Mouse (Mus musculus): ENCODE results near the gene Ncor1. TPM values are rescaled to one million over a fixed set of nuclear protein-coding genes. Genes with fewer than 3 reads are reported as not detected.
"Not testable (repeated sequence)": the region's sequence is repeated elsewhere in the genome, so short reads cannot be mapped to it uniquely, and the experiment has no call there.

Gene Ncor1
- polyA plus RNA-seq, 1 experiment from 2014 or later = 203 TPM

DNA sequence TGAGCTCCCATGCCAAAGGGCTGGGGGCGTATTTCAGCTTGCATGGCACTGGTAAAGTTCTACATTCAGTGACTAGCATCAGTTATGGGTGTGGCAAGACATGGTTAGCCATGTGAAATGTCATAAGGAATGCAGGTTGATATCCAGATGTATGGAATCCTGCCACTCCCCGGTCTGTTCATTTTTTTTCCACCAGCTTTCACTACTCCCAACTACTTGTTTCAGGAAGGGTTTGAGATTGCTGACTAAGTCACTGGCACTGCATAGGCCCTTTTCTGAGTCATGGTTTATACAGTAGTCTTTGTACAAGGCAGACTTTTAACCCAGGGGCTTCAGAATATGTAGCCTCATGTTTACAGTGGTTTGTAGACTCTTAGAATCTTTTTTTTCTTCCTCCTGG is 149.0 kb downstream of the Ncor1 start:
- H3K36me3 ChIP-seq (ENCODE audit: control insufficient read depth, insufficient read depth, low read length) = peaks cover 39% of the 10 kb centered on the region
- H3K9me3 ChIP-seq (ENCODE audit: control insufficient read depth, low read length) = no peaks in the 10 kb centered on the region
- no peak for ATAC-seq (ENCODE audit: low read depth)
- no peak overlapping the region for H3K9ac ChIP-seq (replicated peaks; ENCODE audit: low read depth, low read length)
- no peak overlapping the region for H3K4me3 ChIP-seq (ENCODE audit: low read depth, low read length)
- 96% methylated on average over 2 of the region's 2 CpGs for WGBS
- H3K27ac ChIP-seq (ENCODE audit: low read depth, low read length) = no peak overlapping the region
- H3K27me3 ChIP-seq (ENCODE audit: control insufficient read depth, insufficient read depth, low read length) = no peaks in the 10 kb centered on the region
- no peaks in the 10 kb centered on the region for H3K4me1 ChIP-seq (ENCODE audit: control insufficient read depth, insufficient read depth, low read length)
- H3K4me2 ChIP-seq (ENCODE audit: low read depth, low read length) = no peak overlapping the region

GRCm38 (mm10) chr11:62305866-62306265 is 152.5 kb downstream of the Ncor1 start:
- 90% methylated on average over 2 of the region's 2 CpGs for WGBS

GRCm38 (mm10) chr11:62298883-62299282 is 159.5 kb downstream of the Ncor1 start:
- no peak overlapping the region for H3K9ac ChIP-seq (replicated peaks; ENCODE audit: low read depth, low read length)
- no peaks in the 10 kb centered on the region for H3K9me3 ChIP-seq (ENCODE audit: control insufficient read depth, low read length)
- no peak overlapping the region for H3K4me2 ChIP-seq (ENCODE audit: low read depth, low read length)
- H3K36me3 ChIP-seq (ENCODE audit: control insufficient read depth, insufficient read depth, low read length) = peaks cover 21% of the 10 kb centered on the region
- H3K4me3 ChIP-seq (ENCODE audit: low read depth, low read length) = no peak overlapping the region
- no peak overlapping the region for H3K27ac ChIP-seq (ENCODE audit: low read depth, low read length)
- no peak for ATAC-seq (ENCODE audit: low read depth)
- no peaks in the 10 kb centered on the region for H3K27me3 ChIP-seq (ENCODE audit: control insufficient read depth, insufficient read depth, low read length)
- WGBS = 87% methylated on average over 6 of the region's 6 CpGs
- no peaks in the 10 kb centered on the region for H3K4me1 ChIP-seq (ENCODE audit: control insufficient read depth, insufficient read depth, low read length)

More at GRCm38 (mm10) chr11:62305866-62306265, 152.5 kb downstream of the Ncor1 start:
- Histone ChIP-seq H3K27me3 (ENCODE audit: control insufficient read depth, insufficient read depth, low read length) (no peaks in the 10 kb centered on the region), H3K36me3 (ENCODE audit: control insufficient read depth, insufficient read depth, low read length) (peaks cover 19% of the 10 kb centered on the region; the same call in 1 of the 2 replicates), H3K9ac (replicated peaks; ENCODE audit: low read depth, low read length) (no peak overlapping the region), H3K4me3 (ENCODE audit: low read depth, low read length) (no peak overlapping the region), H3K4me2 (ENCODE audit: low read depth, low read length) (no peak overlapping the region), H3K4me1 (ENCODE audit: control insufficient read depth, insufficient read depth, low read length) (no peaks in the 10 kb centered on the region), H3K9me3 (ENCODE audit: control insufficient read depth, low read length) (no peaks in the 10 kb centered on the region), H3K27ac (ENCODE audit: low read depth, low read length) (no peak overlapping the region)
- ATAC-seq (ENCODE audit: low read depth) = no peak

GRCm38 (mm10) chr11:62294121-62294520 is 164.2 kb downstream of the Ncor1 start:
- 95% methylated on average over 2 of the region's 2 CpGs for WGBS
- H3K36me3 ChIP-seq (ENCODE audit: control insufficient read depth, insufficient read depth, low read length) = peaks cover 21% of the 10 kb centered on the region

DNA sequence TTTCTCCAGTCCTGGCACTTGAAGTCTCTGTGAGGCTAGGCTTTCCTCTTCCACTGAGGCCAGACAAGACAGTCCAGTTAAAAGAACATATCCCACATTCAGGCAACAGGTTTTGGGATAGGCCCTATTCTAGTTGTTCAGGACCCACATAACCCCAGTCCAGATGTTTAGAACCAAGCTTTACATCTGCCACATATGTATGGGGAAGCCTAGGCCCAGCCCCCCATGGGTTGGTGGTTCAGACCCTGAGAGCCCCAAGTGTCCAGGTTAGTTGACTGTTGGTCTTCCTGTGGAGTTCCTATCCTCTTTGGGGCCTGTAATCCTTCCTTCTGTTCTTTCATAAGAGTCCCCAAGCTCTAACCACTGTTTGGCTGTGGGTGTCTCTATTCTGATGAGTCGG is 170.6 kb downstream of the Ncor1 start:
- H3K27me3 ChIP-seq (ENCODE audit: control insufficient read depth, insufficient read depth, low read length) = no peaks in the 10 kb centered on the region
- H3K9me3 ChIP-seq (ENCODE audit: control insufficient read depth, low read length) = no peaks in the 10 kb centered on the region
- H3K9ac ChIP-seq (replicated peaks; ENCODE audit: low read depth, low read length) = no peak overlapping the region
- 86% methylated on average over 1 of the region's 1 CpGs for whole genome bisulfite sequencing
- H3K4me1 ChIP-seq (ENCODE audit: control insufficient read depth, insufficient read depth, low read length) = no peaks in the 10 kb centered on the region
- no peak overlapping the region for H3K4me3 ChIP-seq (ENCODE audit: low read depth, low read length)
- no peak overlapping the region for H3K27ac ChIP-seq (ENCODE audit: low read depth, low read length)
- no peak for ATAC-seq (ENCODE audit: low read depth)
- no peak overlapping the region for H3K4me2 ChIP-seq (ENCODE audit: low read depth, low read length)
- peaks cover 24% of the 10 kb centered on the region for H3K36me3 ChIP-seq (ENCODE audit: control insufficient read depth, insufficient read depth, low read length)

More at GRCm38 (mm10) chr11:62294121-62294520, 164.2 kb downstream of the Ncor1 start:
- H3K27ac ChIP-seq (ENCODE audit: low read depth, low read length) = no peak overlapping the region
- H3K9ac ChIP-seq (replicated peaks; ENCODE audit: low read depth, low read length) = no peak overlapping the region
- H3K27me3 ChIP-seq (ENCODE audit: control insufficient read depth, insufficient read depth, low read length) = no peaks in the 10 kb centered on the region
- H3K4me2 ChIP-seq (ENCODE audit: low read depth, low read length) = no peak overlapping the region
- H3K4me1 ChIP-seq (ENCODE audit: control insufficient read depth, insufficient read depth, low read length) = no peaks in the 10 kb centered on the region
- H3K9me3 ChIP-seq (ENCODE audit: control insufficient read depth, low read length) = no peaks in the 10 kb centered on the region
- H3K4me3 ChIP-seq (ENCODE audit: low read depth, low read length) = no peak overlapping the region
- no peak for ATAC-seq (ENCODE audit: low read depth)

- H3K4me1 ChIP-seq (ENCODE audit: control insufficient read depth, insufficient read depth, low read length) = no peaks in the 10 kb centered on the region
- H3K9ac ChIP-seq (replicated peaks; ENCODE audit: low read depth, low read length) = no peak overlapping the region
- no peaks in the 10 kb centered on the region for H3K9me3 ChIP-seq (ENCODE audit: control insufficient read depth, low read length)
- ATAC-seq (ENCODE audit: low read depth) = no peak
- peaks cover 2% of the 10 kb centered on the region; the same call in 1 of the 2 replicates for H3K27me3 ChIP-seq (ENCODE audit: control insufficient read depth, insufficient read depth, low read length)
- H3K4me3 ChIP-seq (ENCODE audit: low read depth, low read length) = no peak overlapping the region
- no peak overlapping the region for H3K27ac ChIP-seq (ENCODE audit: low read depth, low read length)
- 90% methylated on average over 8 of the region's 8 CpGs for WGBS
- H3K36me3 ChIP-seq (ENCODE audit: control insufficient read depth, insufficient read depth, low read length) = peaks cover 24% of the 10 kb centered on the region
- H3K4me2 ChIP-seq (ENCODE audit: low read depth, low read length) = no peak overlapping the region
Observed at GRCm38 (mm10) chr11:62285020-62285419, 173.3 kb downstream of the Ncor1 start.

DNA sequence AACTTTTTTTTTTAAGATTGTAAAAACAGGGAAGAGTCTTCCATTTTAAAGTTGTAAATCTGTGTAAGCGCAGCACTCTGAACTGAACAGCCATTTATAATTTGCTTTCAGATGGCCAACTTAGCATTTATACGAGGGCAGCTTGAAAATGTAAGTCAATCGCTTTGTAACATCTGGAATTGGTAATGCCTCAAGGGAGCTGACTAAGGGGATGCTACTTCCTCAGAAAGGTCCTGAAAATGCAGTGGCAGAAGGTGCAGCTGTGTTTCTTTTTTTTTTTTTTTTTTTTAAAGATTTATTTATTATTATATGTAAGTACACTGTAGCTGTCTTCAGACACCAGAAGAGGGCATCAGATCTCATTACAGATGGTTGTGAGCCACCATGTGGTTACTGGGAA is 174.3 kb downstream of the Ncor1 start:
- not testable (repeated sequence) for H3K27me3 ChIP-seq (ENCODE audit: control insufficient read depth, insufficient read depth, low read length); H3K9ac ChIP-seq (replicated peaks; ENCODE audit: low read depth, low read length); H3K27ac ChIP-seq (ENCODE audit: low read depth, low read length); H3K4me3 ChIP-seq (ENCODE audit: low read depth, low read length); ATAC-seq (ENCODE audit: low read depth); H3K4me1 ChIP-seq (ENCODE audit: control insufficient read depth, insufficient read depth, low read length); H3K4me2 ChIP-seq (ENCODE audit: low read depth, low read length); H3K9me3 ChIP-seq (ENCODE audit: control insufficient read depth, low read length)
- 78% methylated on average over 3 of the region's 3 CpGs for WGBS
- peaks cover 24% of the 10 kb centered on the region for H3K36me3 ChIP-seq (ENCODE audit: control insufficient read depth, insufficient read depth, low read length)

- peak overlapping the region; percentile 65 for H3K4me2 ChIP-seq (ENCODE audit: low read depth, low read length)
- peak overlapping the region; percentile 98 for H3K4me3 ChIP-seq (ENCODE audit: low read depth, low read length)
- no peaks in the 10 kb centered on the region for H3K4me1 ChIP-seq (ENCODE audit: control insufficient read depth, insufficient read depth, low read length)
- no peaks in the 10 kb centered on the region for H3K9me3 ChIP-seq (ENCODE audit: control insufficient read depth, low read length)
- H3K9ac ChIP-seq (replicated peaks; ENCODE audit: low read depth, low read length) = peak overlapping the region; percentile 86
- peaks cover 2% of the 10 kb centered on the region; the same call in 1 of the 2 replicates for H3K27me3 ChIP-seq (ENCODE audit: control insufficient read depth, insufficient read depth, low read length)
- under 1% methylated on average over 48 of the region's 57 CpGs for WGBS
- peaks cover 12% of the 10 kb centered on the region for H3K36me3 ChIP-seq (ENCODE audit: control insufficient read depth, insufficient read depth, low read length)
- ATAC-seq (ENCODE audit: low read depth) = peak; percentile 75
- peak overlapping the region; percentile 94 for H3K27ac ChIP-seq (ENCODE audit: low read depth, low read length)
Observed at GRCm38 (mm10) chr11:62281601-62281997, 176.7 kb downstream of the Ncor1 start.

DNA sequence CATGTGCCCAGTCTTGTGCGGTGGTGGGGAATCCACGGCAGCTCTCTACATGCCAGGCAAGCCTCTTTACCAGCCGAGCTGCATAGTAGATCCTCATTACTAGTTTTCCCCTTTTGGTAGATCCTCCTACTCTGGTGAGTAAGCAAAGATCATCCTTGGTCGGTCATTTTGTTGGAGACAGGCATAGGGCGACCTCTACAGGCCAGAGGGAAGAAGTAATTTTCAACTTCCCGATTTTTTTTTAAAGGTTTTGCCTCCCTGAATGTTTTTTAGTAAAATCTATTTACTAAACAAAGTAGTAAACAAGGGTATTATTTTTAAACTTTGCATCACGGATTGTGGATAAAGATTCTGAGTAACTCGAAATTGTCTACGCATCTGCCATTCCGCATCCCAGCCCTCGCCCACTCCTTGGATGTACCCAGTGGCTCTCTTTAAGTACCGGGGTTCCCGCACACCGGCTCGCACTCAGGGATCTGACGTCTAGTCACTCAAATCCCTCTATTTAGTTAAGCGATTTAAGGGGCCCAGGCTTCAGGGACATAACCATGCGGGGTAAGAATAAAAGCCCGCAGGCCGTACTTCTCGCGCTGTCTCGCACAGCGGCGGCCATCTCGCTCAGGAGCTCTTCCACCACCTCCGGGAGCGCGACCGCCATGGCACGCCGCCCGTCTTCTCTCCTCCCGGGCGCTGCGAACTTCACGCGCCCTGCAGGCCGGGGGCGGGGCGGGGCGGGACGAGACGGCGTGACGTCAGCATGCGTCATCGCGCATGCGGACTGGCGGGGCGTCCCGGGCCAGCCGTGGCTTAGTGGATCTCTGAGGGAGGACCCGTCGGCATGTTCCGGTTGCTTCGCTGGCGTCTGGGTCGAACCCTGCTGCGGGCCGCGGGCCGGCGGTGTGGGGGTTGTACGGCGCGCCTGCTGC is 177.4 kb downstream of the Ncor1 start, which contains the start of the genes Zswim7 and Ttc19:
TSS of gene Zswim7 (minus strand) at position 701 of the 926 bp plus-strand sequence.
TSS of gene Ttc19 (plus strand) at position 799 of the 926 bp plus-strand sequence.
- WGBS = under 1% methylated on average over 58 of the region's 68 CpGs
- peaks cover 2% of the 10 kb centered on the region; the same call in 1 of the 2 replicates for H3K27me3 ChIP-seq (ENCODE audit: control insufficient read depth, insufficient read depth, low read length)
- H3K4me2 ChIP-seq (ENCODE audit: low read depth, low read length) = peak within 1 kb of the TSS; percentile 65
- H3K36me3 ChIP-seq (ENCODE audit: control insufficient read depth, insufficient read depth, low read length) = peaks cover 8% of the 10 kb centered on the region; the same call in 1 of the 2 replicates
- peak within 1 kb of the TSS; percentile 98 for H3K4me3 ChIP-seq (ENCODE audit: low read depth, low read length)
- H3K9me3 ChIP-seq (ENCODE audit: control insufficient read depth, low read length) = no peaks in the 10 kb centered on the region
- H3K9ac ChIP-seq (replicated peaks; ENCODE audit: low read depth, low read length) = peak within 1 kb of the TSS; percentile 86
- no peaks in the 10 kb centered on the region for H3K4me1 ChIP-seq (ENCODE audit: control insufficient read depth, insufficient read depth, low read length)
- peak; percentile 96 for ATAC-seq (ENCODE audit: low read depth)
- peak within 1 kb of the TSS; percentile 94 for H3K27ac ChIP-seq (ENCODE audit: low read depth, low read length)

All from neural tube, embryonic 14.5 days (tissue).